Mouse (Mus musculus) liver, embryonic 14.5 days (tissue): ENCODE results near the gene Jmjd1c. TPM values are rescaled to one million over a fixed set of nuclear protein-coding genes. Genes with fewer than 3 reads are reported as not detected.

Experiments
- ATAC-seq: fragments of 200-750 bp; cut with Nextera tagmentation; 2 replicates; pipeline ENCODE4 v1.8.0; 2017; ENCODE audit warnings: moderate number of reproducible peaks, mild to moderate bottlenecking, moderate library complexity; ENCODE audit not compliant: insufficient read depth
- DNase-seq, 3 experiments: peaks; one replicate each; pipeline ENCODE4 v3.0.0-alpha.2; 2012 to 2013; ENCODE audit warnings: low read depth in 3 of 3, low spot score in 3 of 3
- H3K27ac ChIP-seq: fragments of 300-500 bp; sonication (generic); 2 replicates; pipeline ENCODE4 v1.5.1; 2014; ENCODE audit warnings: moderate library complexity, mild to moderate bottlenecking, control low read depth, inconsistent platforms
- H3K27me3 ChIP-seq: fragments of 300-500 bp; sonication (generic); 2 replicates; pipeline ENCODE4 v1.6.1; 2014; ENCODE audit warnings: mild to moderate bottlenecking, low read length, moderate library complexity; ENCODE audit not compliant: control insufficient read depth, insufficient read depth
- H3K36me3 ChIP-seq: fragments of 300-500 bp; sonication (generic); replicated peaks from 2 replicates; pipeline ENCODE4 v1.6.1; 2014; ENCODE audit warnings: low read depth; ENCODE audit not compliant: control insufficient read depth, insufficient read depth
- H3K4me1 ChIP-seq, 2 experiments: fragments of 200-500 bp in 1 of 2; fragments of 300-500 bp in 1 of 2; sonication (generic) in 1 of 2; replicated peaks; 2 replicates each; pipeline ENCODE4 v1.6.1; 2012 to 2014; ENCODE audit warnings: antibody characterized with exemption in 1 of 2, inconsistent platforms in 1 of 2, low read length in 1 of 2; ENCODE audit not compliant: control insufficient read depth in 2 of 2, insufficient read depth in 2 of 2
- H3K4me2 ChIP-seq: fragments of 300-500 bp; sonication (generic); 2 replicates; pipeline ENCODE4 v1.6.1; 2014; ENCODE audit warnings: low read depth, mild to moderate bottlenecking, control low read depth, moderate library complexity
- H3K4me3 ChIP-seq, 2 experiments: fragments of 200-500 bp in 1 of 2; fragments of 300-500 bp in 1 of 2; sonication (generic) in 1 of 2; 2 replicates each; pipeline ENCODE4 v1.5.1; 2012 to 2014; ENCODE audit warnings: low read depth in 2 of 2, low read length in 2 of 2, mild to moderate bottlenecking in 2 of 2, control low read depth in 1 of 2, inconsistent platforms in 1 of 2, moderate library complexity in 1 of 2; ENCODE audit not compliant: insufficient read depth in 1 of 2
- H3K9ac ChIP-seq: fragments of 300-500 bp; sonication (generic); replicated peaks from 2 replicates; pipeline ENCODE4 v1.6.1; 2014; ENCODE audit warnings: mild to moderate bottlenecking, control low read depth, moderate library complexity
- H3K9me3 ChIP-seq: fragments of 300-500 bp; sonication (generic); 2 replicates; pipeline ENCODE4 v1.6.1; 2016; ENCODE audit warnings: low read length, mixed read lengths; ENCODE audit not compliant: control insufficient read depth
- CTCF ChIP-seq: IDR thresholded peaks from 2 replicates; pipeline ENCODE4 v1.5.1; 2016; ENCODE audit warnings: antibody characterized with exemption, low read depth, control low read depth
- EP300 ChIP-seq: IDR thresholded peaks from 2 replicates; pipeline ENCODE4 v1.6.1; 2016; ENCODE audit warnings: antibody characterized with exemption, low read depth
- WGBS: fragments of 180-500 bp; shearing (Covaris S2); extraction: QIAGEN DNeasy Blood & Tissue Kit; methylation state at CpG from one replicate; pipeline ENCODE4 v1.1.7; 2014; ENCODE audit not compliant: insufficient replicate concordance; 5-methylcytosine and 5-hydroxymethylcytosine counted together
- polyA plus RNA-seq, 2 experiments: library from polyadenylated mRNA; depleted of rRNA in 1 of 2; stranded (reverse) in 1 of 2; unstranded in 1 of 2; fragments of >200 nt; fragmentation: Nextera tagmentation in 1 of 2; extraction: Ambion mirVana in 1 of 2; gene quantifications; 2 replicates each; pipeline versions ENCODE4 v1.2.1 to v1.2.3; 2012 to 2014

Jmjd1c gene
- polyA plus RNA-seq, 2 experiments = 6.5 to 8.7 TPM

DNA sequence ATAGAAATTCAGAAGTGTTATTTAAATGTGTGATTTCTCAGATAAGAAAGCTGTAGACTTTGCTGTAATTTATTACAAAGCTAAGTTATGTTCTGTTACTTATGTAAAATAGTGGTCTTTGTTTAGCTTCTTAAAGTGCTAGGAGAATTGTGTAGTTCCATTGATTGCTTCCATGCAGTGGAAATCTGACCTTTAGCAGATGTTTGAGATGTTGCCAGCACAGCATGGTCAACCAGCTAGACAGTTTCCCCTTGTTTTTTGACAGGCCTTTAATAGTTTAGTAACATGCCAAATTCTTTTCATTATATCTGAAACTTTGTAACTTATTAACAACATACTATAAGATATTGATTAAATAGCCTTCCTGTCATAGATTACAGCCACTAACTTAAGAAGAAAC is 47.7 kb downstream of the Jmjd1c start:
- no peak overlapping the region for H3K9ac ChIP-seq
- H3K36me3 ChIP-seq = no peaks in the 10 kb centered on the region
- H3K9me3 ChIP-seq = no peaks in the 10 kb centered on the region
- TF ChIP-seq CTCF (no peak), EP300 (no peak)
- ATAC-seq = no peak
- H3K4me2 ChIP-seq = no peak overlapping the region
- no peak overlapping the region for H3K27ac ChIP-seq
- no peaks in the 10 kb centered on the region for H3K27me3 ChIP-seq
- DNase-seq = no peak
- H3K4me1 ChIP-seq = no peaks in the 10 kb centered on the region
- no peak overlapping the region for H3K4me3 ChIP-seq

DNA sequence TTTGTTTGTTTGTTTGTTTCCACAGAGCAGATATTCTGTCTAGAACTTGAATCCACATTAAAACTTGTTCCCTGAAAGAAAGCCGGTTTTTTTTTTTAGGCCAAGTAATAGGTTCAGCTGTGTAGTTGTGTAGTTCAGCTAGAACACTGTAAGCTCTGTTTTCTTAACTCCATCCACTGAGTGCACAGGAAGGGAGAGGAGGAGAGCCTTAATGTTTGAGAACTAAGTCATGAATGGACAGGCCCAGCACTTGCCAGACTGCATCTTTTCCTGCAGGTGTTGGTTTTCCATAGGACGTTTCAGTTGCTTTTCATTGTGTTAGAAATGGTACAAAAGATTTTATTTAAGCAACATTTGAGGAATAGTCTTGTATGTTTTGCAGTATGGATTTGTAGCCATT is 48.3 kb downstream of the Jmjd1c start:
- H3K27me3 ChIP-seq = no peaks in the 10 kb centered on the region
- TF ChIP-seq EP300 (no peak), CTCF (no peak)
- no peak for DNase-seq

GRCm38 (mm10) chr10:67145623-67146022 is 49.7 kb downstream of the Jmjd1c start:
- no peak for ATAC-seq
- TF ChIP-seq CTCF = no peak
- TF ChIP-seq EP300 = no peak
- no peak for DNase-seq
- H3K36me3 ChIP-seq = no peaks in the 10 kb centered on the region
- no peak overlapping the region for H3K27ac ChIP-seq
- H3K4me2 ChIP-seq = no peak overlapping the region
- H3K27me3 ChIP-seq = no peaks in the 10 kb centered on the region
- no peak overlapping the region for H3K4me3 ChIP-seq
- H3K9me3 ChIP-seq = no peaks in the 10 kb centered on the region
- H3K4me1 ChIP-seq = no peaks in the 10 kb centered on the region
- no peak overlapping the region for H3K9ac ChIP-seq
- 47% methylated on average over 4 of the region's 4 CpGs for whole genome bisulfite sequencing

More for the DNA sequence above, 48.3 kb downstream of the Jmjd1c start:
- 53% methylated on average over 2 of the region's 2 CpGs for WGBS
- ATAC-seq = no peak
- H3K9me3 ChIP-seq = no peaks in the 10 kb centered on the region
- no peaks in the 10 kb centered on the region for H3K36me3 ChIP-seq
- no peak overlapping the region for H3K4me3 ChIP-seq
- no peak overlapping the region for H3K9ac ChIP-seq
- no peak overlapping the region for H3K27ac ChIP-seq
- H3K4me2 ChIP-seq = no peak overlapping the region
- H3K4me1 ChIP-seq = no peaks in the 10 kb centered on the region

- no peak overlapping the region for H3K4me2 ChIP-seq
- no peak for DNase-seq
- no peak for ATAC-seq
- no peak for TF ChIP-seq CTCF
- TF ChIP-seq EP300 = no peak
- no peak overlapping the region for H3K27ac ChIP-seq
- H3K9me3 ChIP-seq = no peaks in the 10 kb centered on the region
- H3K4me3 ChIP-seq = no peak overlapping the region
- H3K4me1 ChIP-seq = no peaks in the 10 kb centered on the region; a peak in 1 of 4 replicates
- no peak overlapping the region for H3K9ac ChIP-seq
- no peaks in the 10 kb centered on the region for H3K36me3 ChIP-seq
- 70% methylated on average over 3 of the region's 3 CpGs for WGBS
- H3K27me3 ChIP-seq = no peaks in the 10 kb centered on the region
Measured at GRCm38 (mm10) chr10:67151766-67152165, 55.8 kb downstream of the Jmjd1c start.

- no peaks in the 10 kb centered on the region for H3K9me3 ChIP-seq
- no peaks in the 10 kb centered on the region for H3K36me3 ChIP-seq
- 56% methylated on average over 3 of the region's 3 CpGs for WGBS
- no peaks in the 10 kb centered on the region; a peak in 1 of 4 replicates for H3K4me1 ChIP-seq
- no peaks in the 10 kb centered on the region for H3K27me3 ChIP-seq
- H3K4me2 ChIP-seq = no peak overlapping the region
- TF ChIP-seq EP300 (no peak; the same call in 1 of the 2 replicates), CTCF (no peak)
- H3K4me3 ChIP-seq = no peak overlapping the region
- DNase-seq (no peak), ATAC-seq (no peak)
- H3K27ac ChIP-seq = no peak overlapping the region
- H3K9ac ChIP-seq = no peak overlapping the region
Measured at GRCm38 (mm10) chr10:67154647-67155046, 58.7 kb downstream of the Jmjd1c start.

- no peak overlapping the region for H3K27ac ChIP-seq
- ATAC-seq = no peak
- no peak overlapping the region for H3K9ac ChIP-seq
- no peaks in the 10 kb centered on the region for H3K9me3 ChIP-seq
- H3K36me3 ChIP-seq = no peaks in the 10 kb centered on the region
- no peak overlapping the region for H3K4me3 ChIP-seq
- no peak for DNase-seq
- no peaks in the 10 kb centered on the region for H3K27me3 ChIP-seq
- 75% methylated on average over 1 of the region's 1 CpGs for WGBS
- H3K4me2 ChIP-seq = no peak overlapping the region
- TF ChIP-seq CTCF (no peak), EP300 (no peak)
- H3K4me1 ChIP-seq = peaks cover 8 to 11% of the 10 kb centered on the region in 2 experiments; a peak in 3 of 4 replicates
Measured at GRCm38 (mm10) chr10:67174049-67174448, 78.1 kb downstream of the Jmjd1c start.
